Mouse (Mus musculus) frontal cortex, postnatal 10 days (tissue): ENCODE results near the gene Adh1.

Experiments used
- DNase-seq, 2 experiments: peaks; one replicate each; pipeline ENCODE4 v3.0.0; 2022; ENCODE audit warnings: low spot score in 2 of 2, mixed read lengths in 1 of 2

The Adh1 gene

DNA sequence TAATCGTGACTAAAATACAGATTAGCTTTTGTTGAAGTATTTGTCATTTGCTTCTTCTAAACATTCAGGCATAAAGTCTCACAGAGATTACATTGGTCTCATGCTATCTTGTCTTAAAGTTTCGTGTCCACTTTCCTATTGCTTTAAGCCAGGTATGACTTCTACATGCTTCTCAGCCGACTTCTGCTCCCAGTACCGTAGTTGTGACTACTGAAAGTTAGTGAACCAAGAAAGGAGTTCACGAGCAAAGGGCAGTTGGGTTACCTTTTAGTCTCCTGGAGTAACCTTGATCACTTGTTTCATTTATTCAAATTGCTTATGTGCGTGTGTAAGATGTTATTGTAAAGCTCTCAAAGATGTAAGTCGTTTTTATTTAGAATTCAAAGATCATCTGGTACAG, 25.2 kb downstream of the Adh1 start:
- DNase-seq = no peak

DNA sequence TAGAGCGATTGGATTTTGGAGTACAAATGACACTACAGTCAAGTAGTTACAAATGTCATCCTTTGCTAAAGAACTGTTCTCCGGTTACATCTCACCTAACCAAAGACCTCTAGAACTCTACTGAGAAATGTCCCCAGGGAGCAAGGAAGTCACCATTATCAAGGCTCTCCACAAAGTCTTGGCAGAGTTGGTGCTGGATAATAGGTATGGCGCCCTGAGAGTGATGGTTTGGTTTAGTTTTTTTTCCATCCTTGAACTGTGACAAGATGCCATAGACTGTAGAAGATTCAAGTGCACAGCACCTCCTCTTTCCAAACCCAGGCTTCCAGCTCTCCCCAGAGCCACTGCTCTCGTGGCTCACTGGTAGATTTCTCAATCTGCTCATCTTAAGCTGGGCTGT, 26.9 kb downstream of the Adh1 start:
- DNase-seq = no peak

DNA sequence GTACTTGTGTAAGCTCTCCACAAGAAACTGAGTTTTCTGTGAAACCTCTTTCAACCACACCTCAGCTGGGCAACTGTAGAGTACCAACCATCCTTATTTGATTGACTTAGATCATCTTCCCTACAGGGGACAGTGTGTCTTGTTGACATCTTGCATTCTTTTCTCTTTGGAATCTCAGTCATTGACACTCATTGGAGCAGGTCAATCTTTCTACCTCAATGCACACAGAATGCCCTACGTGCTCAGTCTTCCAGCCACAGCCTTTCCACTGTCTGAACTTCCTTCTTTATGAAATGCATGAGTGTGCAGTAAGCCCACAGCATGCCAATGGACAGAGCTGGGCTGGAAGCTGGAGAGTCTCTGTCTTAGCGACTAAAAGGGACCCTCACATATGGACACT, 29.9 kb downstream of the Adh1 start:
- no peak for DNase-seq

DNA sequence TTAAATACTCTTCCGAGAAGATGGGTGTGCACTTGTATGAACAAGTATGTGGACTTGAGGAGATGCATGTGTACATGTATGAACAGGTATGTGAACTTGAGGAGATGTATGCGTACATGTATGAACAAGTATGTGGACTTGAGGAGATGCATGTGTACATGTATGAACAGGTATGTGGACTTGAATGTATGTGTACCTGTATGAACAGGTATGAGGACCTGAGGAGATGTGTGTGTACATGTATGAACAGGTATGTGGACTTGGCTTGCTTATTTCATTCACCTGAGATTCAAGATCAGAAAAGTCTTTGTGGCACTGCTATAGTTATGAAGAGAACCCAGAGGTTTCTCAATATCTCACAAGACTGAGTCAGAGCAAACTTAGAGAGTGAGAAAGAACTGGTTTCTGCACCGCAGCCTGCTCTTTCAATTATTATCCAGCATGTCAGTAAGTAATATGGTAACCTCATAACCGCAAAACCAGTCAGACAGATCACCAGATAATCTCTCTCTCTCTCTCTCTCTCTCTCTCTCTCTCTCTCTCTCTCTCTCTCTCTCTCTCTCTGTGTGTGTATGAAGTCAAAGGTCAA, 30.8 kb downstream of the Adh1 start:
- DNase-seq = no peak

DNA sequence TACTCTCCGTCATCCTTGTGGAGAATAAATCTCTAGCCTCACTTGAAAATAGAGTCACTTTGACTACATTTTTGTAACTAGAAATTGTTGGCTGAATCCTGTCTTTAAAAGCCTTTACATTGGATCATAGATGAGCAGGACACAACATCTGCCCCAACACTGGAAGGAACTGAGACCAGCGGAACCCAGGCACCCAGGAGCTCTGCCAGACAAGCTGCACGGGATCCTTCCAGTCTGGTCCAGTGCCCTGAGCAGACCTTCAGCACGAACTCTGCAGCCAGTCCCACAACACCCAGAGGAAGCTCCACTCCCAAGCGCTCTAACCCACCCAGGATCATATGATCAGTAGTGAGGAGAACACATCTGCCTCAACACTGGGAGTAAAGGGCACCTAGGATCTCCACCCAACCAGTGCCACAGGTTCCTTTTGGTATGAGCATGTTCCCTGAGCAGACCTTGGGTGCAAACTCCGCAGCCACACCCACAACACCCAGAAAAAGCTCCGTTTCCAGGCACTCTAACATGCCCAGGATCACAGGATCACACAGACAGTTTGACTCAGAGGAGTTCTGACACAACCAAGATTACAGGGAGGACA, 32.6 kb downstream of the Adh1 start:
- DNase-seq = no peak

DNA sequence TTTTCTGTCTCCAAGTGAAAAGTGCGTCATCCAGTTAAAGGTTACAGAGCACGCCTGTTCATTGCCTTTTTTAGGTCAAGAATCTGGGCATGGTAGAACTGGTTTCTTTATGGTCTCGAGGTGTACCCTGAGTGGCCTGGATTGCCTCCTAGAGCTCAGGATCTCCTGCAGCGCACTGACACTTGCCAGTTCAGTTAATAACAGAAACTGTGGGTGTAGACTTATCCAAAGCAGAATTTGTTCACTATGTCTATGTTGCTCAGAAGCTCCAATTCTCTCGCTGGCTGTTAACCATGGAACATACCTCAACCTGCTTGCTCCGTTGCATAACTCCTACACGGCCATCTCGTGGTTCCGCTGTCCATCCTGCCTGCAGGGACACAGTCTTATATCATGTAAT, 39.3 kb downstream of the Adh1 start:
- no peak for DNase-seq

DNA sequence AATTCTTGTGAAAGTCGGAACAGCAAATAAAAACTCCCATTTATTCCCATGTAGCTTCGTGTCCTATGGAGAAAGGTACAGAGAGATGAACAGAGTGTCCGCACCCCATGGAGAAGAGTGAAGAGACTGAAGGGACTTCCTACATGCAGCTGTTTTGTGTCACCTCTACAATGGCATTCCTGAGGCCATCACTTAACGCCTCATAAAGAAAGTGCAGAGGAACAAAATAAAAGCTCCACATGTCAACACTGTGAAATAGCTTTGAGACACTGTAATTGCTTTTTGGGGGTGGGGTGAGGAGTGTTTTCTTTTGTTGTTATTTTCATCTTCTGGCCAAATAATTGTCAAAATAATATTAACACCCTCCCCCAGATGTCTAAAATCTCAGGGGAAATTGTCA, 41.9 kb downstream of the Adh1 start:
- DNase-seq = no peak

DNA sequence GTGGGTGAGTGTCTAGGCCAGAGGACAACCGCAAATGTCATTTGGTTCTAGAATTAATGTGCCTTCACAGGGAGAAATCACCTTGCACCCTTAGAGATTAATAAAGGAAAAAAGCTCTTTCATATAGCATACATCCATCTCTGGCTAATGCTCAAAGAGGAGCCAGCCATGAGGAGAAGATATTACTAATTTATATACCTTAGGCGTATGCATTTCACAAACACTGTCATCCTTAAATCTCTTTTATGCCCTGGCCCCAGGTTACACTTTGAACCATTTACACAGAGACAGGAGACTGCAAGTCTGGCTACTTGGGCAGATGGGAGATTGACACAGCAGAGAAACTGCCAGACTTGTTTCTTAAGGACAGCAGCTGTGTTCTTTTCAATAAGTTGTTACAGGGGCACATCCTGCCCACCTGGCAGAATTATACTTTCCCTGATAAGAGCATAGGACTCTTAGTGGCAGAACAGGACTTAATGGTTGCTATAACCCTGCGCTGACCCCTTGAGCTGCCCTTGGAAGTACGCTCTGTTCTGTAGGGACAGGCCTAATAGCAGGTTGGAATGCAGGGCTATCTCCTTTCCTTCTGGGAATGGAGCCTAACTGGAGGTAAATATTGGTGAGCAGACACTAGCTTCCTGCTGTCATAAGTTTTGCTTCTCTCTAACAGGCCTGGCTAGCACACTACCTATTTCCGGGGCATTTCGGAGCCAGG, 43.1 kb downstream of the Adh1 start:
- DNase-seq = no peak

DNA sequence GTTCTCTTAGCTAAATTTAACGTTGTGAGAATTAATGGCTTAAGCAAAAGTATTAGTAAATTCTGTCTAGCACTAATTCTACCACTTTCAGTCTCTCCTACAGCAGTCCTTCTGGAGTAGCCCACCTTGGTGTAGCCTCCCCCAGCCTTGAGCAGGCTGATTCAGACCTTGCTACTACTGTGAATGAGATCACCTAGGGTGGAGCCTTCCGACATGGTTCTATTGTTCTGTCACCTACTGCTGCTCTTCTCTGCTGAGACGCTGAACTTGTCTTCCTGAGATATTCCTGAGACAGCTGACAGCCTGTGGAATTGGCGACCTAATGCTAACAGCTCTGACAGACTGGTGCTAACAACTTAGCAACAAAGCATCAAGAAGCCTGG, 43.7 kb downstream of the Adh1 start:
- DNase-seq = no peak

DNA sequence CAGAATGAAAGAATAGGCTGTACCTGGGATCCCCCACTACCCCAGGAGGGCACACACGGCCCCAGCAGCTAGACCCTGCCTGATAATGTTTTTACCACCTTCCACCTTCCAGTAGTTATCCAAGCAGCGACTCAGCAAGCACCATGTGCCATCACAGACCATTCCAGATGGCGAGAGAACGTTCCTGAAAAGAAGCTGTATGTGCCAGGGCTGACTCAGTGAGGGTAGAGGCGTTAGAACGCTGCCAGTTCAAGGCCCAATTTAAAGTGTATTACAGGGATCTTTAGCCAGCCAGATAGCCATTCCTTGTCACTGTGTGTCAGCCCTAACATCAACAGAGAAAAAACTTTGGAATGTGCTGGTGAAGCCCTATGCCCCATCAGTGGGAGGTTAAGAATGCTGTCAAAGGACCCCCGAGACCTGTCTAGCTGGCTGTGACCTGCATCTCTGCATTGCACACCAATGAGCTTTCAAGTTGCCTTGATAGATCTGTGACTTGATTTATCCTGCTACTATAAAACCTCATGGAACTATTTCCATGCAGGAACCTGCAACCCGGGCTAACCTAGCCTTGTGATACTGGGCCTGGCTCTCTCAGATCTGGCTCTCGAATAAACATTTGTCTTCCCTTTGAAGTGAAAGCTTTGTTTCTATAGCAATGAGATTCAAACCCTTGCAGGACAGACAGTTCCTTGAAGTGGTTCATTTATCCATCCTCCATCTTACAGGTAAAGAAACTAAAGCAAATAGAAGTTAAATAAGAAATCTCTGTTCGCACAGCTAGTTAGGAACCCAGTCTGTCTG, 44.9 kb downstream of the Adh1 start:
- no peak for DNase-seq

DNA sequence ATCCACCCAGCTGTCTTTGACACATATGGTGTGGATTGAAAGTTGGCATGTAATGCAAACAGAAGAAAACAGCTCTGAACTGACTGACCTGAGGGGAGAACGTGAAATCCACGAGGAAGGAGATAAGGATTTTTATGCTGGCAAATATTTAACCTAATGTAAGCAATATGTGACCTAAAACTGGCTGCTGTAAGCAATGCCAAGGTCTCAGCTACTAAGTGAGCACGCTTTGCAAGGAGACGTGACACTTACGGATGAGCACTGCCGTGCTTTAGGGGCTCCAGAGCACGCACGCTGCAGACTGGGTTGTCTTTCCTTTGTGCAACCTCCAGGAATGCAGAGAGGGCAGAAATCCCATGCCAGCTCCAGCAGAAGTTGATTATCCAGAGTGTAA, 45.5 kb downstream of the Adh1 start:
- no peak for DNase-seq

DNA sequence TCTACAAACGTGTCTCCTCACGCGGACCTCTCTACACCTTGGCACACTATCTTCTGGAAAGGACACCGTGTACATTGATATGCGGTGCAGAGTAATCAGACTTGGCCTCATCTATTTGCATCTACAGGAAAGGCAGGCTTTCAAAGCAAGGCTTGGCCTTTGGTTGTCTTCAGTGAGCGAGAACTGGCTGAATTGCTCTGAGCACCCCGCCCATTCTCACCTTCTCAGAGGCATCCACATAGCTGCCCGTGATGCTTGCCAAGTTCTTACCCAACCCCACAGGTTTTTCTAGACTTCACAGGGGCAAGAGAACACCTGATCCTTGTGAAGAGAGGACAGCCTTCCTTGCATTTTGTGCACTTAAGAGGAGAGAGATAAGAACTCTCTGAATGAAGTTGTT, 49.1 kb downstream of the Adh1 start:
- DNase-seq = no peak

DNA sequence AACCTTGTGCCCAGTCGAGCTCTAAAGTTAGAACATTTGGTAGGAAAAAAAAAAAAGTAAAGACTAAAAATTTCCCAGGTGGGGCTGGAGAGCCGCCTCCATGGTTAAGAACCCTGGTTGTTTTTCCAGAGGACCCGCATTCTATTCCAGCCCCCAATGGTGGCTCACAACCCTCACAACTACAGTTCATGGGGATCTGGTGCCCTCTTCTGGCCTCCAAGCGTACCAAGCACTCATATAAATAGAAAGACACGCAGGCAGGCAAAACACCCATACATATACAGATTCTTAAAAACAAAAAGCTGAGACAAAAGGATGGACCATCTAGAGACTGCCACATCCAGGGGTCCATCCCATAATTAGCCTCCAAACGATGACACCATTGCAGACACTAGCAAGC, 50.2 kb downstream of the Adh1 start:
- DNase-seq = no peak

DNA sequence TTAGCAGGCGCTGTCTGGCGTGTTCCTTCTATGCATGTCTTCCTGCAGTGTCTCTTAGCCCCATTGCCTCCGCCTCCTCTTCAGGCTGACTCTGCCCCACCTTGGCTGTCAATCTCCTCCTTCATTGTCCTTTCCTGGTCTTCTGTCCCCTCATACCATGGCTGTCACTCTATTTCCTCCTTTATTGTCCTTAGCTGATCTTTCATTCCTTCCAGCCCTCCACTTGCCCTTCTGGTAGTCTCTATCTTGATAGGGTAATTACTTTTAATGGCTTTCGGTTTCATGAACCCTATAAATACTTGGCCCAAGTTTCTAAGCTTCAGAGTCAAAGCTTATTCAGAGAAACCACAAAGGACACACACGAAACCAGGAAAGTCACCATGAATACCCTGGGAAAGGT, 52.2 kb downstream of the Adh1 start, which contains the start of gene Adh6a:
Adh6a (plus strand) TSS at position 322 of the 400 bp plus-strand sequence.
- DNase-seq = no peak

DNA sequence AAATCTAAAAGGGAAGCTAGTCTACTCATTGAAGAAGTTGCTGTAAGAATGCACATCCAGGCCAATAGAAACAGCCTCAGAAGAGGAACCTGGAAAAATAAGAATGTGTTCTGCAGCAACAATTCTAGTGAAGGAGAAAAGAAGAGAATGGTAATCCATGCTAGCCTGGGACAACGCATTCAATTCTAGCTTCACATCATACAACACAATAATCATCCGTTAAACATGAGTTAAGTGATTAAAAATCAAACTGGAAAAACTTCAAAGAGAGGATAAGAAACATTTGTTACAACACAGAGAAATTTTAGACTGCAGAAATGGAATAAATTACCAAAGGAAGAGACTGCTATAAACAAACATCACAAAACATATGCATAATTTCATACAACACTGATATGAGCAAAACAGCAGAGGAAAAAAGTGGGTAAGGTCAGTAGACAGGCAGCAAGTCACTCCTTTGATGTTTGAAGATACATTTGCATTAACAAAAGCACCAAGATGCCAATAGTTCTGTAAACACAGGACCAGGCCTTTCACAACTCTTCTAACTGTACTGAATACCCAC, 56.2 kb downstream of the Adh1 start:
- DNase-seq = no peak

DNA sequence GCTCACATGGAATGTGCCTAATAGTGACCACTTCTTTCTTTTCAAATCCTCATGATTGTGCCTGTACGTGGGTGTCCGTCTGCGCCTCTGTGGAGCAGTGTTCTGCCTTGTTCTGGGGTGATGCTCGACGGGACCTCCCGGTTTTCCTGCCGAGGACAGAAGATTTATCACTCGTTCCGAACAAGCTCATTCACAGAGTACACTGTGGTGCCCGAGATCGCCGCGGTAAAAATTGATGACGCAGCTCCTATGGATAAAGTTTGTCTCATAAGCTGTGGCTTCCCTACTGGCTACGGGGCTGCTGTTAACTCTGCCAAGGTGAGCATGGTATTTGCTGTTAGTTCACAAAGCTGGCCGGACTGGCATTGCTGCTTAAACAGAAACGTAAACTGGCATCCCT, 64.2 kb downstream of the Adh1 start:
- DNase-seq = no peak

DNA sequence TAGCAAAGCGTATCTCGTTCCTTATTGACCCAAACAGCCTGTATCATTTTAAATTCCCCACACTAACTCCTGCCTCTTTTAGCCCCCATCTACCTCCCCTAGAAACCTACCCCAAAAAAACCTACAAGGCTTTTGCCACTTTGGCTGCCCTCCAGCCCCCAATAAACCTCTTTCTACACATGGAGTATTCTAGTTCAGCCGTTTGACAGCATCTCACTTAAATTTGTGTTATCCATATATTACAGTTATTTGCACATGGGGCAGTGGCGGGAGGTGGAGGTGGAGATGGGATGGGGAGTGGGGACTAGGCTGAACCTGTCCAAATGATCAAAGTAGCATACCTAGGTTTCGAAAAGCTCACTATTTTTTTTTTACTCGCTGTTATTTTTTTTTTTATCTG, 64.7 kb downstream of the Adh1 start:
- no peak for DNase-seq

DNA sequence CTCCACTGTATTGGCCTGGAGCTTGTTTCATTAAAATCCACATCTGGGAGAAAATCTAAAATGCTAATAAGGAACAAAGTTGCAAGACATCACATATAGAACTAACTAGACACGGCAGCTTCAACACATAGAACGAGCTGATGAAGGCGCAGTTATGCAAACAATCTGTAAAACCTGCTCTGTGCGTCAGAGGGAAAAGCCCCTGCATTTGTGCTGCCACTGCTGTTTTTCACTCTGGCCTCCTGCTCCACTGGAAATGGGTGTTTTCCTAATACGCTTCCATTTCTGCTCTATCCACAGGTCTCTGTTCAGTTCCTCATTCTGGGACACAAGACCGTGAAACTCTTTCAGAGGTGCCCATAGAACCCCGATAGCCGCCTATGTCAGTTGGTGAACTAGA, 73.1 kb downstream of the Adh1 start:
- DNase-seq = no peak

DNA sequence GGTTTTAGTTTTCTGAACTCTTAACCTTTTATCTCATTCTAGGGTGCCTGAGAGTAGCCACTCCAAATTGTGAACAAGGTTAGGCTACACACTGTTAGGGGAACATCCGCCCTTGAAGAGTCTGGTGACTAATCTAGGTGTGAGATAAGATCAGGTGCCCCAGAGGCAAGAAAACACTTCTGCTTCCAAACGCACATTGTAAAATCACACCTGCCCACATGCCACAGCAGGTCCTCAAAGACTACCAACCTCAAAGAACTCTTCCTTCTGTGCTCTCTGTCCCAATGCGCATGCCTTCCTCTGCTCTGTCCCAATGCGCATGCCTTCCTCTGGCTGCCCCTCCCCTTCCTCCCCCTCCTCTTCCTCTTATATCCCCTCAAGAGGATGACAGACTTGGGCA, 73.5 kb downstream of the Adh1 start:
- DNase-seq = no peak

DNA sequence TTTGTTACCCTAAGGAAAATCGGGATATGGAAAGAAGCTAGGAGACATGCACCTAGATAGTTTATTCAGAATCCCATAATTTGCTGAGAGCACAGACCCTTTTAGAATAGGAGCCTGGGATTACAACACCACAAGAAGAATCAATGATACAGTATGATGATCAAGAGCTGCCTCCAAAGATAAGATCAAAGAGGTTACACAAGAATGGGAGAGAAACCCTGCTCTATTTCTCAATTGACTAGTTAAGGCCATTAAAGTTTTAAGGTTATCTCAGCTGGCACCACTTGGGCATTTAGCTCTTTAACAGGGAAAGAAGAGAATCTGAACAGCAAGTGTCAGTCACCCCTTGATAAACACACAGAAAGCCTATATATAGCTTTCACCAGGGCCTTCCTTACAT, 74.8 kb downstream of the Adh1 start:
- DNase-seq = no peak

DNA sequence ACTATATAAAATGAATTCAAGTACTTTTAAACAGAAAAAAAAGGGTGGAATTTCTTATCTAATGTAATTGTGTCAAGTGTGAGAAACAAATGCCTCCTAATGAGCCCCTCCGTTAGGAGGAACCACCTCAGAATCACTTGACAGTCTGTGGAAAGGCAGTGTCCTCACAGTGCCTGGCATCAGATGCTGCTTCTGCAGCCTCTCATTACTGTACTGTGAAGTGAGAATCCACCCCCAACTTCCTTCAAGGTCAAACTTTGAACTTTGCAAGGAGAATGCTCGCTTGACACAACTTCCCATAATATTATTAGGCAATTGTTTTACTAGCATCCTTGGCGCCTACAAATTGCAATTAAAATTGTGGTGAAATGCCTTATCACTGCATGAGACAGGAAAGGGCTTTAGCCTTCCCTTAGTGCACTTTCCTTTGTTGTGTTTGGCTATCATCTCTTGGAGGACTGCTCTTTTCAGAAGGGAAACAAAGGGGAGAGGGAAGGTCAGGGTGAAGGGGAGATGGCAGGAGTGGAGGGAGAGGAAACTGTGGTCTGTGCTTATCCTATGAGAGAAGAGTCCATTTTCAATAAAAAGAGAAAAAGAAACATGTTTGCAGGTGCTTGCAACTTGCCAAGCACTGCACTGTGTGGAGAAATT, 75.4 kb downstream of the Adh1 start:
- DNase-seq = no peak
